11 mouse cellular contexts compared by ENCODE assay signal in the genomic region with DNA sequence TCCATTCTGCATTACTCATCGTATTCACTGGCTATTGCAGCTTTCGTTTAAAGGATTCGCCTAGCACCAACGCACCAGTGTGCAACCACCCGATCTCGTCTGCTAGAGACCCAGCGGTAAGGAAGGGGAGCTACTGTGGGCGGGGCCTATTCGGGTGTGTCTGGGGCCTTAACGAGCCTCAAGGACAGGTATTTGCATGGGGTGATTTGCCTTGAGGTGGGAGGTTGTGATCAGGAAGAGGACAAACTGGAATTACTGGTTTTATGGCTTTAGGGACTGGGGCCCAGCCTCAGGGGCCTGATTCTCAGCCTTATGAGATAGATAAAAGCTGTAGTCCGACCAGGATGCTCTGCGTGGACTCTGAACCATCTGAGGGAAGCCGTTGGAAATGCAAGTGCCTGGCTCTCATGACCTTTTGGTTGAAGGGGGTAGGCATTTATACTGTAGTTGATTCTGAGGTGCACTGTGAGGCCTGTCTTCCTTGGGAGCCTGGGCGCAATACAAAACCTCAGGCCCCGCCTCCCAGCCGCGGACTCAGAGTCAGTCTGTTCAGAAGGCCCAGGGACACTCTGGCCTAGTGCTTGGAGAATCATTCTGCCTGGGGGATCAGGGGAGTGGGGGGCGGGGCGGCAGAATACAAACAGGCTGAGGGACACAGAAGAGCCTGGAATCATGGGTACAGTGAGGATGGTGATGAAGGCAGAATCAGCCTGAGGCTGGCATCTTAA. TPM values are rescaled to one million over a fixed set of nuclear protein-coding genes. Genes with fewer than 3 reads are reported as not detected.
DNase-seq lines count a peak whose midpoint lies in the region; ATAC-seq and TF ChIP-seq lines count a peak whose summit lies in the region.
"Had no signal": no experiment of that assay in that cellular context is flagged by ENCODE, and none has a peak within 500 bp of the region (broad histone marks: within the 10 kb centered on the region; RNA-seq: fewer than 3 reads in every experiment).

No protein-coding gene starts in this region.

- no peaks in the 10 kb centered on the region for H3K9me3 ChIP-seq in heart, embryonic 12.5 days (replicated peaks)
- H3K9me3 ChIP-seq: midbrain, embryonic 12.5 days had no signal

- 46% methylated on average over 19 of the region's 19 CpGs for WGBS in heart, embryonic 12.5 days
- 73% methylated on average over 19 of the region's 19 CpGs for WGBS in heart, adult 2 months

- no peak overlapping the region for H3K4me2 ChIP-seq in heart, embryonic 12.5 days
- H3K4me2 ChIP-seq: midbrain, embryonic 12.5 days had no signal

- no peak for TF ChIP-seq CTCF in heart, adult 2 months (IDR thresholded peaks at IDR 0.05)

- no peak for TF ChIP-seq POLR2A in heart, adult 2 months (IDR thresholded peaks at IDR 0.05; ENCODE audit: insufficient read depth, low read depth, low read length)

- DNase-seq in heart, postnatal 25 days (ENCODE audit: low spot score), result no peak
- peak; percentile 72 to 79 for DNase-seq in urinary bladder, adult 18-20 months (ENCODE audit: low spot score in 2 of 2)
- no peak for DNase-seq in urinary bladder, postnatal 10 days (ENCODE audit: low spot score)
- peak; percentile 30 for DNase-seq in lung, postnatal 10 days
- DNase-seq in thymus, postnatal 14 days, result no peak
- DNase-seq in heart, adult 2 months, result no peak
- no peak for DNase-seq in heart, adult 9 months (ENCODE audit: low spot score in 2 of 2)
- DNase-seq: cerebellum, adult 11-12 months; gastrocnemius, postnatal 36 days had no signal

- H3K9ac ChIP-seq in heart, embryonic 12.5 days, result no peak overlapping the region
- H3K9ac ChIP-seq in heart, adult 2 months (ENCODE audit: low read depth, low read length), result no peak overlapping the region
- H3K9ac ChIP-seq: midbrain, embryonic 12.5 days had no signal

- H3K4me3 ChIP-seq in heart, embryonic 12.5 days, result no peak overlapping the region
- H3K4me3 ChIP-seq in heart, adult 2 months, result no peak overlapping the region
- H3K4me3 ChIP-seq: midbrain, embryonic 12.5 days had no signal

- H3K27me3 ChIP-seq in heart, embryonic 12.5 days (replicated peaks), result no peaks in the 10 kb centered on the region
- no peaks in the 10 kb centered on the region for H3K27me3 ChIP-seq in heart, adult 2 months (ENCODE audit: control insufficient read depth, insufficient read depth, low read length)
- H3K27me3 ChIP-seq: midbrain, embryonic 12.5 days had no signal

- no peak overlapping the region for H3K27ac ChIP-seq in heart, embryonic 12.5 days (ENCODE audit: poor library complexity, severe bottlenecking)
- H3K27ac ChIP-seq in heart, adult 2 months, result no peak overlapping the region
- H3K27ac ChIP-seq: midbrain, embryonic 12.5 days had no signal

- H3K4me1 ChIP-seq in heart, embryonic 12.5 days (replicated peaks), result peaks cover 12% of the 10 kb centered on the region
- H3K4me1 ChIP-seq in heart, adult 2 months (ENCODE audit: control insufficient read depth, insufficient read depth, low read length), result no peaks in the 10 kb centered on the region

- intact Hi-C loops in heart, postnatal 25 days (cut with DNase I), result no loop called here
- intact Hi-C loops in heart, adult 2 months (cut with DNase I), result no loop called here

- H3K79me2 ChIP-seq in heart, adult 2 months (replicated peaks; ENCODE audit: control insufficient read depth, insufficient read depth, low read length), result no peaks in the 10 kb centered on the region

- ATAC-seq in heart, embryonic 12.5 days (ENCODE audit: insufficient number of reproducible peaks, low FRiP score), result 0 out of 2 replicates have a peak, but pooled peaks have one; percentile 29

- no peak for TF ChIP-seq EP300 in heart, adult 2 months (IDR thresholded peaks at IDR 0.05; ENCODE audit: insufficient read depth, low read depth, low read length)

- H3K36me3 ChIP-seq in heart, embryonic 12.5 days, result no peaks in the 10 kb centered on the region
- H3K36me3 ChIP-seq in heart, adult 2 months (ENCODE audit: control insufficient read depth, insufficient read depth, low read length), result no peaks in the 10 kb centered on the region
- H3K36me3 ChIP-seq: midbrain, embryonic 12.5 days had no signal

RNA-seq across cellular contexts. Expression of a gene that starts 46.7 kb away (rescaled TPM):
- 121 and 122 TPM in 2 replicates for polyA plus RNA-seq in heart, embryonic 12.5 days (2016; fragmentation: Nextera tagmentation; extraction: Ambion mirVana)
- total RNA-seq in heart, postnatal 25 days (2021), result 10 to 100 TPM; 56.0 to 58.2 TPM
- 10 to 100 TPM; 54.9 to 56.5 TPM for total RNA-seq in heart, adult 2 months (2021)
- 22.2 and 35.7 TPM in 2 replicates for polyA plus RNA-seq in heart, adult 2 months (2012; rRNA removed)

Comparison
In these comparisons a context has a peak if more than half of its experiments do, and no peak if none do; other contexts are left out.
1. DNase-seq: peak in urinary bladder, adult 18-20 months (2 of 2) and lung, postnatal 10 days (single experiment); none in heart, postnatal 25 days (single experiment), urinary bladder, postnatal 10 days (single experiment), thymus, postnatal 14 days (single experiment), heart, adult 2 months (0 of 2) and heart, adult 9 months (0 of 2).